Mouse (Mus musculus) layer of hippocampus, postnatal 25 days (tissue): ENCODE results near the gene Ube2d1. TPM values are rescaled to one million over a fixed set of nuclear protein-coding genes. Genes with fewer than 3 reads are reported as not detected.

Experiments used
- DNase-seq, 2 experiments: peaks; one replicate each; pipeline ENCODE4 v3.0.0; 2022; ENCODE audit warnings: mixed read lengths in 2 of 2, low spot score in 1 of 2; ENCODE audit errors: extremely low spot score in 1 of 2
- total RNA-seq, 2 experiments: library from RNA; stranded (reverse); gene quantifications; 2 replicates each; pipeline ENCODE4 v1.2.3; 2021

Gene Ube2d1
- total RNA-seq, 2 experiments from 2014 or later, result 51.4 to 58.2 TPM

- DNase-seq, result peak; percentile 89
Observed at GRCm38 (mm10) chr10:71237516-71238239, 47.4 kb downstream of the Ube2d1 start.

DNA sequence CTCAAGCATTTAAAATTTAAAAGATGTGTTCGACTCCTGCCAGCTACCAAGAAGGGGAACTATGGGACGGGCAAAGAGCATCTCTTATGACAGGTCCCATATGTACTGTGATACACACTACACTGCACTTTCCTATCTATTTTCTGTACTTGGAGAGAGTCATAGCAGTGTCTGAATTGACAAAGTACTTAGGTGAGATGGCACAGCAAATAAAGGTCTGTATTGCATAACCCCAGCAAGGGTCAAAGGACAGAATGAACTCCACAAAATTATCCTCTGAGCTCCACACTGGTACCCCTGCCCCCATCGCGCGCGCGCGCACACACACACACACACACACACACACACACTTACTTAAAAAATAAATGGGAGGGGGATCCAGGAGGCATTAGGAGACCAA lies 51.0 kb downstream of the Ube2d1 start:
- DNase-seq, result no peak

GRCm38 (mm10) chr10:71225894-71226293 lies 59.2 kb downstream of the Ube2d1 start:
- peak; percentile 79 to 99 for DNase-seq

- no peak for DNase-seq
Observed at GRCm38 (mm10) chr10:71223101-71223500, 62.0 kb downstream of the Ube2d1 start.

GRCm38 (mm10) chr10:71222639-71223038 lies 62.4 kb downstream of the Ube2d1 start:
- no peak for DNase-seq

DNA sequence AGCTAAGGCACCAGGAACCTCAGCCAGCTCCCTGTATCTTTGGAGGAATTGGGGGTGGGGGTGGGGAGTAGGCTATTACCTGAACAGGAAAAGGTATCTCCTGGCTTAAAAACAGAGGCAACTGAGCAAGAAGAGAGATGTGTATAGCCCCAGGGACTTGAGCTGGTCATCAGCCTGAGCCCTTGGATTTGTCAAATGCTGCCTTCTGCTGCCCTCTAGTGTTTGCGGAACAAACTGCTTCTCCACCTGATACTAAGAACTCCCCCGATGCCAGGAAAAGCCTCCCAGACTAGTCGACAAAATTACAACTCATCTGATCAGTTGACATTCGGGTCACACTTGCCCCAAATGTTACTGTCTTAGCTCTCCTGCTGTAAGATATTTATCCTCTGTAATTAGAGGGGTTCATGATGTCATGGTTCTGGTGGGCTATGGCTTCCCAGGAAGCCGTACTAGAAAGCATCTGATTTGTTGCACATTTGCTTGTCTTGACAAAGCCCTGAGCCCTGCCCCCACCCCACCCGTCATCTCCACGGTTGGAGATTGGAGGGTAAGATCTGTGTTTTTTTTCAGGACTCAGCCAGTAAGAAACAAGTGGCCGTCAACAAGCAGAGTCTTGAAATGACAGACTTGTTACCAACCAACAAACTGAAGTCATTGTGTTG lies 66.7 kb downstream of the Ube2d1 start:
- DNase-seq, result peak; percentile 74 to 93

- no peak for DNase-seq
Observed at GRCm38 (mm10) chr10:71215996-71216395, 69.1 kb downstream of the Ube2d1 start.

Other genes with a start within 250 kb of the Ube2d1 start
- gene Bicc1, start 125.6 kb downstream of the Ube2d1 start, total RNA-seq, result 1 to 10 TPM; 3.7 to 4.7 TPM
- 10 to 100 TPM; 36.1 to 49.5 TPM for gene Tfam, start 47.0 kb downstream of the Ube2d1 start, total RNA-seq
- gene Cisd1, start 59.7 kb upstream of the Ube2d1 start, total RNA-seq, result 100 to 1,000 TPM; 122 to 143 TPM
- gene Ipmk, start 62.5 kb upstream of the Ube2d1 start, total RNA-seq, result 10 to 100 TPM; 38.3 to 39.9 TPM